Mouse (Mus musculus) natural killer cell, adult 2 months (primary cell): ENCODE measurements around the gene Ppm1k.
"Not testable (repeated sequence)": the region's sequence is repeated elsewhere in the genome, so short reads cannot be mapped to it uniquely, and the experiment has no call there.

Experiments used
- DNase-seq, 2 experiments: peaks; one replicate each; pipeline ENCODE4 v3.0.0; 2022; ENCODE audit warnings: low spot score in 2 of 2

Ppm1k gene

GRCm38 (mm10) chr6:57535386-57535936 lies at the start of gene Ppm1k:
Gene Ppm1k (minus strand): TSS chr6:57535468.
- peak; percentile 99 for DNase-seq

- DNase-seq, result peak; percentile 42 to 54
Observed at GRCm38 (mm10) chr6:57582356-57582755, 47.1 kb upstream of the Ppm1k start.

- no peak for DNase-seq
Observed at GRCm38 (mm10) chr6:57581595-57581994, 46.3 kb upstream of the Ppm1k start.

- peak; percentile 31 to 43 for DNase-seq
Observed at GRCm38 (mm10) chr6:57580881-57581548, 45.7 kb upstream of the Ppm1k start, which contains the start of gene Herc6. Gene Herc6 (plus strand): TSS chr6:57581000.

- DNase-seq, result no peak
Observed at GRCm38 (mm10) chr6:57571587-57571986, 36.3 kb upstream of the Ppm1k start.

- DNase-seq, result peak; percentile 36 to 43
Observed at GRCm38 (mm10) chr6:57570170-57570974, 35.1 kb upstream of the Ppm1k start.

GRCm38 (mm10) chr6:57567630-57568029 lies 32.4 kb upstream of the Ppm1k start:
- DNase-seq, result no peak

GRCm38 (mm10) chr6:57565452-57565851 lies 30.2 kb upstream of the Ppm1k start:
- DNase-seq, result no peak

- DNase-seq, result no peak
Observed at GRCm38 (mm10) chr6:57563454-57563853, 28.2 kb upstream of the Ppm1k start.

- no peak for DNase-seq
Observed at GRCm38 (mm10) chr6:57557796-57558317, 22.6 kb upstream of the Ppm1k start.

GRCm38 (mm10) chr6:57551211-57551796 lies 16.0 kb upstream of the Ppm1k start:
- no peak for DNase-seq

- no peak for DNase-seq
Observed at GRCm38 (mm10) chr6:57544866-57545265, 9.6 kb upstream of the Ppm1k start.

- DNase-seq, result not testable (repeated sequence)
Observed at GRCm38 (mm10) chr6:57543591-57543990, 8.3 kb upstream of the Ppm1k start.

- no peak for DNase-seq
Observed at GRCm38 (mm10) chr6:57541737-57542335, 6.6 kb upstream of the Ppm1k start.

- no peak for DNase-seq
Observed at GRCm38 (mm10) chr6:57540950-57541498, 5.8 kb upstream of the Ppm1k start.

- DNase-seq, result no peak
Observed at GRCm38 (mm10) chr6:57537887-57538286, 2.6 kb upstream of the Ppm1k start.

GRCm38 (mm10) chr6:57535971-57536669 lies 852 bp upstream of the Ppm1k start:
- DNase-seq, result peak in 1 of 2 experiments; percentile 11

- no peak for DNase-seq
Observed at GRCm38 (mm10) chr6:57534611-57535286, 519 bp downstream of the Ppm1k start.

GRCm38 (mm10) chr6:57534231-57534610 lies 1.0 kb downstream of the Ppm1k start:
- no peak for DNase-seq

GRCm38 (mm10) chr6:57533410-57533809 lies 1.9 kb downstream of the Ppm1k start:
- no peak for DNase-seq
